Mouse (Mus musculus) heart, postnatal 0 days (tissue): ENCODE results near the gene Icmt.

Experiments used
- CTCF ChIP-seq: IDR thresholded peaks from 2 replicates; pipeline ENCODE4 v1.5.1; 2016; ENCODE audit warnings: antibody characterized with exemption, control low read depth, low read depth
- EP300 ChIP-seq: IDR thresholded peaks from 2 replicates; pipeline ENCODE4 v1.6.1; 2016; ENCODE audit warnings: antibody characterized with exemption, low read depth

- TF ChIP-seq CTCF, result no peak
- TF ChIP-seq EP300, result no peak
Observed at GRCm38 (mm10) chr4:152281601-152282000, 15.4 kb upstream of the Icmt start.
